Mouse (Mus musculus): ENCODE data around the gene Pxn.

DNA sequence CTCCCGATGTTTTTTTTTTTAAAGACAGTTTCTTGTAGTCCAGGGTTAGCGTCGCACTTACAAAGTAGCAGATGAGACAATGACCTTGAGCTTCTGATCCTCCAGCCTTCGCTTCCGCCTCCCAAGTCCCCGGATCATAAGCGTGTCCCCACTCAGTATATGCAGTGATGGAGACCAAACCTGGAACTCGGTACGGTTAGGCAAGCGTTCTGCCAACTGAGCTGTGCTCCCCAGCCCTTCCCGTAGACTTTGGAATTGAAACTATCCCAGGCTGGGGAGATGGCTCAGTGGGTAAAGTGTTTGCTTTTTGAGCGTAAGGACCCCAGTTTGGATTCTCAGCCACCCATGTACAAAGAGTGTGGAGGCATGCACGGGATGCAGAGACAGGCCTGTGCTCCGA lies 6.8 kb downstream of the Pxn start:
- no peak for TF ChIP-seq CTCF (IDR thresholded peaks at IDR 0.05; ENCODE audit: low read depth, low read length)
- TF ChIP-seq POLR2A (IDR thresholded peaks at IDR 0.05; ENCODE audit: insufficient read depth, low read length) = no peak
- no peak for TF ChIP-seq EP300 (IDR thresholded peaks at IDR 0.05; ENCODE audit: insufficient read depth, low read depth, low read length)
